Mouse (Mus musculus): ENCODE measurements around the gene Olfr1040. TPM values are rescaled to one million over a fixed set of nuclear protein-coding genes. Genes with fewer than 3 reads are reported as not detected.
"Not testable (repeated sequence)": the region's sequence is repeated elsewhere in the genome, so short reads cannot be mapped to it uniquely, and the experiment has no call there.

Olfr1040 gene
- polyA plus RNA-seq (2016; fragmentation: Nextera tagmentation; extraction: Ambion mirVana) = not detected in 2 replicates

- 79% methylated on average over 1 of the region's 1 CpGs for WGBS
- Histone ChIP-seq H3K4me3 (no peak within 1 kb of the TSS), H3K4me1 (replicated peaks) (no peaks in the 10 kb centered on the region), H3K9me3 (no peaks in the 10 kb centered on the region), H3K27me3 (ENCODE audit: insufficient read depth, poor library complexity, severe bottlenecking) (no peaks in the 10 kb centered on the region), H3K27ac (no peak within 1 kb of the TSS), H3K36me3 (no peaks in the 10 kb centered on the region)
- DNase-seq (ENCODE audit: low spot score) = no peak
Measured at GRCm38 (mm10) chr2:86146632-86147031, at the start of gene Olfr1040. Gene Olfr1040 (minus strand): TSS chr2:86146732.

GRCm38 (mm10) chr2:86195863-86196262, 49.3 kb upstream of the Olfr1040 start:
- no peaks in the 10 kb centered on the region for H3K27me3 ChIP-seq (ENCODE audit: insufficient read depth, poor library complexity, severe bottlenecking)
- WGBS = 56% methylated on average over 1 of the region's 1 CpGs
- H3K36me3 ChIP-seq = no peaks in the 10 kb centered on the region
- H3K4me3 ChIP-seq = no peak overlapping the region
- no peaks in the 10 kb centered on the region for H3K9me3 ChIP-seq
- DNase-seq (ENCODE audit: low spot score) = no peak
- no peak overlapping the region for H3K27ac ChIP-seq
- no peaks in the 10 kb centered on the region for H3K4me1 ChIP-seq (replicated peaks)

GRCm38 (mm10) chr2:86185583-86185982, 39.1 kb upstream of the Olfr1040 start, which contains the start of gene Olfr52:
Gene Olfr52 (minus strand): TSS chr2:86185683.
- H3K9me3 ChIP-seq = no peaks in the 10 kb centered on the region
- no peak within 1 kb of the TSS for H3K27ac ChIP-seq
- no peaks in the 10 kb centered on the region for H3K36me3 ChIP-seq
- no peaks in the 10 kb centered on the region for H3K27me3 ChIP-seq (ENCODE audit: insufficient read depth, poor library complexity, severe bottlenecking)
- H3K4me1 ChIP-seq (replicated peaks) = no peaks in the 10 kb centered on the region
- H3K4me3 ChIP-seq = no peak within 1 kb of the TSS
- DNase-seq (ENCODE audit: low spot score) = no peak

GRCm38 (mm10) chr2:86179950-86180349, 33.4 kb upstream of the Olfr1040 start:
- no peaks in the 10 kb centered on the region for H3K4me1 ChIP-seq (replicated peaks)
- no peaks in the 10 kb centered on the region for H3K9me3 ChIP-seq
- WGBS = 78% methylated on average over 3 of the region's 3 CpGs
- H3K4me3 ChIP-seq = no peak overlapping the region
- H3K36me3 ChIP-seq = no peaks in the 10 kb centered on the region
- no peak for DNase-seq (ENCODE audit: low spot score)
- no peaks in the 10 kb centered on the region for H3K27me3 ChIP-seq (ENCODE audit: insufficient read depth, poor library complexity, severe bottlenecking)
- H3K27ac ChIP-seq = no peak overlapping the region

GRCm38 (mm10) chr2:86177720-86178119, 31.2 kb upstream of the Olfr1040 start, which contains the start of gene Olfr1044:
Gene Olfr1044 (minus strand): TSS chr2:86177820.
- no peaks in the 10 kb centered on the region for H3K9me3 ChIP-seq
- no peak within 1 kb of the TSS for H3K4me3 ChIP-seq
- H3K27ac ChIP-seq = no peak within 1 kb of the TSS
- H3K27me3 ChIP-seq (ENCODE audit: insufficient read depth, poor library complexity, severe bottlenecking) = no peaks in the 10 kb centered on the region
- H3K36me3 ChIP-seq = no peaks in the 10 kb centered on the region
- no peak for DNase-seq (ENCODE audit: low spot score)
- no peaks in the 10 kb centered on the region for H3K4me1 ChIP-seq (replicated peaks)

GRCm38 (mm10) chr2:86175422-86175821, 28.9 kb upstream of the Olfr1040 start:
- H3K27me3 ChIP-seq (ENCODE audit: insufficient read depth, poor library complexity, severe bottlenecking); DNase-seq (ENCODE audit: low spot score); H3K4me3 ChIP-seq; H3K27ac ChIP-seq; H3K9me3 ChIP-seq; H3K36me3 ChIP-seq; H3K4me1 ChIP-seq (replicated peaks): not testable (repeated sequence)
- WGBS = 89% methylated on average over 7 of the region's 7 CpGs

- Histone ChIP-seq H3K36me3 (no peaks in the 10 kb centered on the region), H3K4me3 (no peak within 1 kb of the TSS), H3K27ac (no peak within 1 kb of the TSS), H3K9me3 (no peaks in the 10 kb centered on the region), H3K27me3 (ENCODE audit: insufficient read depth, poor library complexity, severe bottlenecking) (no peaks in the 10 kb centered on the region), H3K4me1 (replicated peaks) (no peaks in the 10 kb centered on the region)
- no peak for DNase-seq (ENCODE audit: low spot score)
- 92% methylated on average over 2 of the region's 2 CpGs for WGBS
Measured at GRCm38 (mm10) chr2:86167422-86167821, 20.9 kb upstream of the Olfr1040 start, which contains the start of gene Olfr1043. Gene Olfr1043 (minus strand): TSS chr2:86167522.

GRCm38 (mm10) chr2:86161738-86162137, 15.2 kb upstream of the Olfr1040 start, which contains the start of gene Olfr1042:
Gene Olfr1042 (minus strand): TSS chr2:86161838.
- Histone ChIP-seq H3K4me3 (no peak within 1 kb of the TSS), H3K9me3 (no peaks in the 10 kb centered on the region), H3K4me1 (replicated peaks) (no peaks in the 10 kb centered on the region), H3K27ac (no peak within 1 kb of the TSS), H3K27me3 (ENCODE audit: insufficient read depth, poor library complexity, severe bottlenecking) (no peaks in the 10 kb centered on the region), H3K36me3 (no peaks in the 10 kb centered on the region)
- 96% methylated on average over 2 of the region's 2 CpGs for WGBS
- DNase-seq (ENCODE audit: low spot score) = no peak

GRCm38 (mm10) chr2:86135828-86136227, 10.7 kb downstream of the Olfr1040 start, which contains the start of gene Olfr1039:
Gene Olfr1039 (minus strand): TSS chr2:86135928.
- WGBS = 93% methylated on average over 1 of the region's 1 CpGs

More at GRCm38 (mm10) chr2:86135828-86136227, 10.7 kb downstream of the Olfr1040 start, which contains the start of gene Olfr1039:
- Histone ChIP-seq H3K4me1 (replicated peaks) (no peaks in the 10 kb centered on the region), H3K36me3 (no peaks in the 10 kb centered on the region), H3K9me3 (no peaks in the 10 kb centered on the region), H3K4me3 (no peak within 1 kb of the TSS), H3K27ac (no peak within 1 kb of the TSS), H3K27me3 (ENCODE audit: insufficient read depth, poor library complexity, severe bottlenecking) (no peaks in the 10 kb centered on the region)
- no peak for DNase-seq (ENCODE audit: low spot score)

Other genes with a start within 250 kb of the Olfr1040 start
- not detected in 2 replicates for gene Olfr1024, start 241.7 kb downstream of the Olfr1040 start, polyA plus RNA-seq (2016; fragmentation: Nextera tagmentation; extraction: Ambion mirVana)
- gene Olfr1025-ps1, start 231.5 kb downstream of the Olfr1040 start, polyA plus RNA-seq (2016; fragmentation: Nextera tagmentation; extraction: Ambion mirVana) = not detected in 2 replicates
- not detected in 2 replicates for gene Olfr1026, start 225.2 kb downstream of the Olfr1040 start, polyA plus RNA-seq (2016; fragmentation: Nextera tagmentation; extraction: Ambion mirVana)
- not detected in 2 replicates for gene Olfr1028, start 196.3 kb downstream of the Olfr1040 start, polyA plus RNA-seq (2016; fragmentation: Nextera tagmentation; extraction: Ambion mirVana)
- not detected in 2 replicates for gene Olfr1029, start 172.8 kb downstream of the Olfr1040 start, polyA plus RNA-seq (2016; fragmentation: Nextera tagmentation; extraction: Ambion mirVana)
- gene Olfr1030, start 167.5 kb downstream of the Olfr1040 start, polyA plus RNA-seq (2016; fragmentation: Nextera tagmentation; extraction: Ambion mirVana) = not detected in 2 replicates
- not detected in 2 replicates for gene Olfr1031, start 156.4 kb downstream of the Olfr1040 start, polyA plus RNA-seq (2016; fragmentation: Nextera tagmentation; extraction: Ambion mirVana)
- gene Olfr1032, start 141.2 kb downstream of the Olfr1040 start, polyA plus RNA-seq (2016; fragmentation: Nextera tagmentation; extraction: Ambion mirVana) = not detected in 2 replicates
- gene Olfr1033, start 126.1 kb downstream of the Olfr1040 start, polyA plus RNA-seq (2016; fragmentation: Nextera tagmentation; extraction: Ambion mirVana) = not detected in 2 replicates
- not detected in 2 replicates for gene Olfr1034, start 100.9 kb downstream of the Olfr1040 start, polyA plus RNA-seq (2016; fragmentation: Nextera tagmentation; extraction: Ambion mirVana)
- gene Olfr1036, start 72.7 kb downstream of the Olfr1040 start, polyA plus RNA-seq (2016; fragmentation: Nextera tagmentation; extraction: Ambion mirVana) = not detected in 2 replicates
- not detected in 2 replicates for gene Olfr1037, start 59.3 kb downstream of the Olfr1040 start, polyA plus RNA-seq (2016; fragmentation: Nextera tagmentation; extraction: Ambion mirVana)
- not detected in 2 replicates for gene Olfr1039, start 10.8 kb downstream of the Olfr1040 start, polyA plus RNA-seq (2016; fragmentation: Nextera tagmentation; extraction: Ambion mirVana)
- not detected in 2 replicates for gene Olfr1042, start 15.1 kb upstream of the Olfr1040 start, polyA plus RNA-seq (2016; fragmentation: Nextera tagmentation; extraction: Ambion mirVana)
- gene Olfr1043, start 20.8 kb upstream of the Olfr1040 start, polyA plus RNA-seq (2016; fragmentation: Nextera tagmentation; extraction: Ambion mirVana) = not detected in 2 replicates
- not detected in 2 replicates for gene Olfr1044, start 31.1 kb upstream of the Olfr1040 start, polyA plus RNA-seq (2016; fragmentation: Nextera tagmentation; extraction: Ambion mirVana)
- gene Olfr52, start 39.0 kb upstream of the Olfr1040 start, polyA plus RNA-seq (2016; fragmentation: Nextera tagmentation; extraction: Ambion mirVana) = not detected in 2 replicates
- gene Olfr1045, start 56.3 kb upstream of the Olfr1040 start, polyA plus RNA-seq (2016; fragmentation: Nextera tagmentation; extraction: Ambion mirVana) = not detected in 2 replicates
- gene Olfr1046, start 72.6 kb upstream of the Olfr1040 start, polyA plus RNA-seq (2016; fragmentation: Nextera tagmentation; extraction: Ambion mirVana) = not detected in 2 replicates
- gene Olfr1047, start 84.7 kb upstream of the Olfr1040 start, polyA plus RNA-seq (2016; fragmentation: Nextera tagmentation; extraction: Ambion mirVana) = not detected in 2 replicates
- not detected in 2 replicates for gene Olfr1048, start 93.6 kb upstream of the Olfr1040 start, polyA plus RNA-seq (2016; fragmentation: Nextera tagmentation; extraction: Ambion mirVana)
- gene Olfr1049, start 111.6 kb upstream of the Olfr1040 start, polyA plus RNA-seq (2016; fragmentation: Nextera tagmentation; extraction: Ambion mirVana) = not detected in 2 replicates
- gene Olfr1051, start 132.4 kb upstream of the Olfr1040 start, polyA plus RNA-seq (2016; fragmentation: Nextera tagmentation; extraction: Ambion mirVana) = not detected in 2 replicates
- gene Olfr1052, start 145.7 kb upstream of the Olfr1040 start, polyA plus RNA-seq (2016; fragmentation: Nextera tagmentation; extraction: Ambion mirVana) = not detected in 2 replicates
- gene Olfr1053, start 168.6 kb upstream of the Olfr1040 start, polyA plus RNA-seq (2016; fragmentation: Nextera tagmentation; extraction: Ambion mirVana) = not detected in 2 replicates
- gene Olfr1054, start 188.7 kb upstream of the Olfr1040 start, polyA plus RNA-seq (2016; fragmentation: Nextera tagmentation; extraction: Ambion mirVana) = not detected in 2 replicates
- gene Olfr1055, start 203.6 kb upstream of the Olfr1040 start, polyA plus RNA-seq (2016; fragmentation: Nextera tagmentation; extraction: Ambion mirVana) = not detected in 2 replicates
- not detected in 2 replicates for gene Olfr1056, start 215.7 kb upstream of the Olfr1040 start, polyA plus RNA-seq (2016; fragmentation: Nextera tagmentation; extraction: Ambion mirVana)
- gene Olfr1057, start 231.7 kb upstream of the Olfr1040 start, polyA plus RNA-seq (2016; fragmentation: Nextera tagmentation; extraction: Ambion mirVana) = not detected in 2 replicates
- not detected in 2 replicates for gene Olfr1058, start 241.8 kb upstream of the Olfr1040 start, polyA plus RNA-seq (2016; fragmentation: Nextera tagmentation; extraction: Ambion mirVana)

Measured in hindbrain, embryonic 10.5 days (tissue).